Mouse (Mus musculus): ENCODE measurements at regions not wholly inside any gene's neighbourhood (a gene's known extent, or its start where the extent isn't known, plus 50 kb on each side); places are given as distances from the start of the nearest gene placed in this dataset.

DNA sequence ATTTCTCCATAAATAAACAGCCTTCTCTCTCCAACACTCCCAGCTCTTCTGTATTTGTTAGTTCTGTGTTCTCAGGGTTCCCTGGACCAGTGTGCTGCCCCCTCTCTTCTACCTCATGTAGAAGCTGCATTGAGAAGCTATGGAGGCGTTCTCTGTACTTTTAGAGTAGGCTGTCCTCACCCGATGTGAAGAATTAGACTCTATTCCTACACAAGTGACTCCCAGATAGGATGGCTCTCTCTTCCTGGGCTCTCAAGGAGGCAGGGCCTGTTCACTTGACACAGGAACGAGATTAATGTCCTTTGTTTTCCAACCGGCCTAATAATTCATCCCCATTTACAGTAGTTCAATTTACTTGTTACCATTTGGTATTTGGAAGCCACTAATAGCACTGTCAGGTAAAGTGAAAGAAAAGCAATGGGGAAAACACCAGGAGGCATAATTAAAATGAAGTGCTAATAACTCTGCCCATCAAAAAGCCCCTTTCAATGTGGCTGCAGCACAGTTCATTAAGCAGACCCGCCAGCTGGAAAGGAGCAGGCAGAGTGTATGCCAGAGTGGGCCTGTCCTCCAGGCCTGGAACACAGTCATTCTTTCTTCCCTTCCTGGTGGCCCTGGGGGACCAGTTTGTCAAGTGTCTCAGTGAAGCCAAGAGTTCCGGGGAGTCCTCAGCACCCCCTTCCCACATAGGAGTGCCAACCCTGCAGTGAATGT, 454.8 kb upstream of the Gm6657 start:
- TF ChIP-seq CTCF (IDR thresholded peaks at IDR 0.05; ENCODE audit: borderline replicate concordance, control insufficient read depth, extremely low read depth, insufficient read depth, low read length, poor library complexity) (no peak), POLR2A (IDR thresholded peaks at IDR 0.05; ENCODE audit: control insufficient read depth, extremely low read depth, insufficient read depth, low read length, poor library complexity) (no peak)
